Mouse (Mus musculus) testis, adult 2 months (tissue): Measurements from ENCODE around the gene Cmtm6.

Source experiments
- CTCF ChIP-seq: fragments of 200-500 bp; IDR thresholded peaks from 2 replicates; pipeline ENCODE4 v1.5.1; 2012; ENCODE audit warnings: low read depth, mild to moderate bottlenecking, inconsistent platforms, low read length, moderate library complexity; ENCODE audit not compliant: control insufficient read depth, insufficient read depth, insufficient replicate concordance
- POLR2A ChIP-seq: fragments of 200-500 bp; IDR thresholded peaks from 2 replicates; pipeline ENCODE4 v1.6.1; 2012; ENCODE audit warnings: low read depth, mild to moderate bottlenecking, inconsistent platforms, low read length, moderate library complexity; ENCODE audit not compliant: control insufficient read depth

GRCm38 (mm10) chr9:114752311-114752710, 21.4 kb downstream of the Cmtm6 start:
- TF ChIP-seq POLR2A = no peak
- no peak for TF ChIP-seq CTCF
